Mouse (Mus musculus): Measurements from ENCODE around the gene Spib.

The Spib gene

GRCm38 (mm10) chr7:44490281-44490680 is 41.6 kb downstream of the Spib start:
- in situ Hi-C loops (cut with MseI, MboI), result no loop called here

DNA sequence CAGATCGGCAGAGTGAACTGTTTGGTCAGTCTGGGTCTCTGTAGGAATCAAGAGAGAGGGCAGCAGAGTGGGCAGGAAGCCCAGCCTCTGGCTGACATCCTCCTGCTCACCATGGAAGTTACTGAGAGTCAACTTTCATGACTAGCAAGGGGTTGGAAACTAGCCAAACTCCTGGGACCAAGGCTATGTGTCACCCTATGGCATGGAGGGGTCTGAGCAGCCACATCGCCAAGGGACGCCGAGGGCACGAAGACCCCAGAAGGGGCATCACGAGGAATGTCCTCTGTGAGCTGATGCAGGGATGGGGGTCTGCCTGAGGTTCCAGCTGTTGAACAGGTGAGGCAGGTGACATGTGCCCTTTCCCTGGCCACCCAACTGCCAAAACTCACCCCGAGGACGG is 43.3 kb downstream of the Spib start:
- in situ Hi-C loops (cut with MseI, MboI), result no loop called here

DNA sequence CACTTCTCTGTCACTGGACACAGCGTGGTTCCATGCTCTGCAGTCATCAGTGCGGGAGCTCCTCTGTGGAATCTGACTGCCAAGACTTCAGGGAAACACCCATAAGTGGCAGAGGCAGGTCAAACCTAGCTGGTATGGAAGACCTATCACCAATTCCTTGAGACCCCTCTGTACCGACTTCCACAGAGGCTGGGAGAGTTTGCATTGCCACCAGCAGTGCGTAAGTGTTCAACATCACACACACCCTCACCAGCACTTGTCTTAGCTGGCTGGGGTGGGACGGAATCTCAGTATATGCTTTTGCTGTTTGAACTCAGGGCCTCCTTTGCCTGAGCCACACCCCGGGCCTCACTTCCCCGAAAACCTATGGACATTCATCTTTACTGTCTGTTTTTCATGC is 43.9 kb downstream of the Spib start:
- in situ Hi-C loops (cut with MseI, MboI), result no loop called here

GRCm38 (mm10) chr7:44486927-44487575 is 44.8 kb downstream of the Spib start:
- in situ Hi-C loops (cut with MseI, MboI), result no loop called here

GRCm38 (mm10) chr7:44485572-44486195 is 46.2 kb downstream of the Spib start:
- in situ Hi-C loops (cut with MseI, MboI), result no loop called here

DNA sequence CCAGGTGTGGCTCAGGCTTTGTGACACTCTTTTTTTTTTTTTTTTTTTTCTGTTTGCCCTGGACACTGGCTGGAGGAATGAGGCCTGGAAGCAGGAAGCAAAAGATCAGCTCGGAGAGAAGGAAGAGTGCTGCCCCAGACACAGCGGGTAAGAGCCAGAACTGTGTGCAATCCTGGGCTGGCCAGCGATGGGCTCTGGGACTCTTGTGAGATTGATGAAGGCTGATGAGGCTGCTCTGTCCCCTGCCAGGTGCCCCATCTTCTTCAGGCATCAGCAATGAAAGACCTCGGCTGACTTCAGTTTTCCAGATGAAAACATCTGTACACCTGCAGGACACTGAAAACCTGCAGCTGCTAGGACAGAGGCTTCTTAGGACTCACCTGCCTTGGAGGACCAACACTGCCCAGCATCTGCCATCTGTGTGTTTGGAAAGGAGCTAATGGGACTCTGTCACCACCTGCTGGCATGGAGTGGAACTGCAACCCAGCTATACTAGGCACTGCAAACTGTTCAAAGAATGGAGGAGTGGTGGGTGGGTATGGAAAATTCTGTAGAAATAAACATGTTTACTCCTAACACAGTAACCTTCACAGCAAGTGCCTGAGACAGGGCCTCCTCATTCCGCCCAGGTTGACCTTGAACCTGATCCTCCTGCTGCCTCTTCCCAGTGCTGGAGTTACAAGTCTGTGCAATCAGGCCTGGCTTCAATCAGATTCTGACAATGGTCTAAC is 46.9 kb downstream of the Spib start:
- in situ Hi-C loops (cut with MseI, MboI), result loop anchor here in 1 of 2 experiments (5.0 kb wide), 1 partner anchor 83 kb away; no protein-coding TSS in a partner anchor

- in situ Hi-C loops (cut with MseI, MboI), result loop anchor here in 1 of 2 experiments (5.0 kb wide), 1 partner anchor 82 kb away; no protein-coding TSS in a partner anchor
Observed at GRCm38 (mm10) chr7:44484109-44484508, 47.8 kb downstream of the Spib start.

- in situ Hi-C loops (cut with MseI, MboI), result loop anchor here in 1 of 2 experiments (5.0 kb wide), 1 partner anchor 81 kb away; no protein-coding TSS in a partner anchor
Observed at GRCm38 (mm10) chr7:44482836-44483435, 48.9 kb downstream of the Spib start.
